Mouse (Mus musculus) spleen, postnatal 36 days (tissue): ENCODE measurements around the gene Spata31d1b.
"Not testable (repeated sequence)": the region's sequence is repeated elsewhere in the genome, so short reads cannot be mapped to it uniquely, and the experiment has no call there.

ENCODE experiments used
- DNase-seq, 2 experiments: peaks; one replicate each; pipeline ENCODE4 v3.0.0; 2022; ENCODE audit warnings: low spot score in 2 of 2, mixed read lengths in 1 of 2

The Spata31d1b gene

GRCm38 (mm10) chr13:59711984-59712383, at the start of gene Spata31d1b:
TSS of gene Spata31d1b (plus strand) at chr13:59712284.
- not testable (repeated sequence) for DNase-seq

- no peak for DNase-seq
These were observed 48.0 kb upstream of the Spata31d1b start for GRCm38 (mm10) chr13:59663939-59664712.

DNA sequence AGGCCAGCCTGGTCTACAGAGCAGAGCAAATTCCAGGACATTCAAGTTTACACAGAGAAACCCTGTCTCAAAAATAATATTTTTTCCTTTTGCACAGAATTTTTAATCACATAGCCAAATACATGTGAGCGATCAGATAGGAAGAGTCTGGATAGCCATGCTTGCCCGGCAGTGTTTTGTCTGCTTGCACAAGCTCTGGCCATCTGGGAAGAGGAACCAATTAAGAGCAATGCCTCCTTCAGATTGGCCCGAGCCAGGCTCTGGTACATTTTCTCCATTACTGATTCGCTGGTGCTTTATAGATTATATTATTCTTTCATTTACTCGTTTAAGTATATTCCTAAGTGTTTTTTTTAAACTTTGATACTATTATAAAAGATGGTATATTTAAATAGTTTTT, 44.3 kb upstream of the Spata31d1b start:
- no peak for DNase-seq

DNA sequence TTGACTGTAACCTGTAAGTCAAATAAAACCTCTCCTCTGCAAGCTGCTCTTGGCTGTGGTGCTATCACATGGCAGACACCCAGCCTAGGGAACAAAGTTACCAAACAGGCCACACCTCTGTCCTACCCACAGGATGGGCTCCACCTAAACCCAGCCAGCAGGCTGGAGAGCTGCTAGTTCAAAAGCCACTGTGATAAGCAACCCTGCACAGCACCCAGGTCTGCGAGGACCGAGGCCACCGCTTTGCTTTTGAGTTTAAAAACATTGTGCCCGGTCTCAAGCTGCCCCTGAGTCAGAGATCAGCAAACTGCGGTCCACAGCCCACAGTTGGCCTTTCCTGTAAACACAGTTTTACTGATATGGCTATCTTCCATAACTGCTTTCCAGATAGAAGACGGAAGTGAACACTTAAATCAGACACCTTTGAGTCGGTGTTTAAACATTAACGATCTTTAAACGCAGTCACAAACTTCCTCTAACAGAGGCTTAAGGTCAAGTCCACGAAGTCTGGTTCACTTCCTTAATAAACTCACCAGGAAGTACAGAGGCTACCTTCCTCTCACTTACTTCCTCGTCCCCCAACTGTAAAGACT, 43.5 kb upstream of the Spata31d1b start:
- peak; percentile 80 to 81 for DNase-seq

GRCm38 (mm10) chr13:59669946-59670345, 42.1 kb upstream of the Spata31d1b start:
- DNase-seq = no peak

- DNase-seq = no peak
These were observed 40.6 kb upstream of the Spata31d1b start for GRCm38 (mm10) chr13:59671521-59671920.

GRCm38 (mm10) chr13:59672248-59672647, 39.8 kb upstream of the Spata31d1b start:
- DNase-seq = peak; percentile 24 to 40

DNA sequence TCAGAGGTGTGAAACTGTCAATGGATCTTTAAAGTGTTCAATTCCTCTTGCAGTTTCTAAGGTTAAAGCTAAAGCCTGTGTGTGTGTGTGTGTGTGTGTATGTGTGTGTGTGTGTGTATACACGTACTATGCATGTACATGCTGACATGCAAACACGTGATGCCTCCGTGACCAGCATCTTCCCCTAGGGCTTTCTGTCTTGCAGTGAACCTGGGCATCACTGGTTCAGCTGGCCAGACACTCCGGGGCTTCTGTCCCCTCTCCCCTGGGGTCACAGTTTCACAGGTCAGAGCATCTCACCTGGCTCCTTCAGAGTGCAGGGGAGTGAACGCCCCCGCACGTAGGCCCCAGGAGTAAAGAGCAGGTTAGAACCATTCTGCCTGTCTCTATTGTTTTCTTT, 38.5 kb upstream of the Spata31d1b start:
- DNase-seq = no peak

DNA sequence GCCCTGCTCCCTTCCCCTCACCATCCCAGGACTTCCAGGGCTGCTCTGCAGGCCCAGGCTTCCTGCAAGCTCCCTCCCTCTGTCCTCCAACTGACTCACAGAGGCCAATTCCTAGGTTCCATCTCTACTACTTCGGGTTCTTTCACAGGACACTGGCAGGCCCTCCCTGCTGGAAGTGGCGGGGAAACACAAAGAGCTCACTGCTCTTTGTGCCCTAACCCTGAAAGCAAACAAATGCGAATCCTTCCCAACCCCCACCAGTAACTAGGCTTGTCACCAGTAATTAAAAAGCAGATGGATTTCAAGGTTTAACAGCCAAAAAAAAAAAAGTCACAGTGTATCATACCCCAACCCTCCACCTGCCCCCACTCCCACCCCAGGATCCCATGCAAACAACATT, 37.9 kb upstream of the Spata31d1b start:
- no peak for DNase-seq

GRCm38 (mm10) chr13:59674761-59675150, 37.3 kb upstream of the Spata31d1b start:
- no peak for DNase-seq

GRCm38 (mm10) chr13:59675151-59676011, 36.7 kb upstream of the Spata31d1b start, which contains the start of gene Golm1:
TSS of gene Golm1 (minus strand) at chr13:59675811.
- DNase-seq = peak; percentile 66 to 70

GRCm38 (mm10) chr13:59676316-59677229, 35.5 kb upstream of the Spata31d1b start:
- DNase-seq = no peak

GRCm38 (mm10) chr13:59679306-59679705, 32.8 kb upstream of the Spata31d1b start:
- DNase-seq = no peak

- no peak for DNase-seq
These were observed 32.2 kb upstream of the Spata31d1b start for GRCm38 (mm10) chr13:59679908-59680307.

DNA sequence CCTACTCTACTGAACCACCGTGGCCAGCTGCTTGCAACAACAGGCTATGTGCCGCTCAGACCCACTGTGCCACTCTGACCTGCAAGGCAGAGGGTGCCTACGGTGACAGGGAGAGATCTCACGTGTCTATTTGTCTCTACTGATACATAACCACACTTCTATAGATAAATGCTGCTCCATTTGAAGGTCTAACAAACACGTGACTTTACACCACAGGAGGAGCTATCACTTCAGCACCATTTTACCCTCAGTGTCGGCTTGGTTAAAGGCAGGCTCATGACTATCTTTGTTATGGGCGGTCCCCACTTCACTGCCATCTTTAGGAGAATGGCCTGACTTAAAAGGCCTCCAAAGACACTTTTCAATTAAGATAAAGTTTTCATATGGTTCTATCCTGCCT, 29.5 kb upstream of the Spata31d1b start:
- no peak for DNase-seq

DNA sequence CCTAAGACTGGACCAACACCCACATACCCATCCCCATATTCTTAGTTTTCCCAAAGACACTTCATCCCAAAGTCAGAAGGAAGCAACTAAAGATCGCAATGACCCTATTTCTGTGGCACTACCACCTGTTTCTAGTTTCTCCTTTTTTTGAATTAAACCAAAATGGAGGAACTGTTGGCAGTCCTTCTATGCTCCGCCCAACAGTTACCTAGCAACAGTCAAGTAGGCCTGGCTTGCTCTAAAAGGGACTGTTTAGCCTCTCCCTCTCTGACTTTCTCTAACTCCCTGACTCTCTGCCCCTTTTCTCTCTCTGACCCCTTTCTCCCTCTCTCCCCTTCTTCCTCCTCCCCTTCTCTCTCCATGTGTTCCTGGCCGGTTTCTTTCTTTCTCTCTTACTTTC, 26.8 kb upstream of the Spata31d1b start:
- DNase-seq = no peak

GRCm38 (mm10) chr13:59688338-59688770, 23.7 kb upstream of the Spata31d1b start:
- DNase-seq = no peak

DNA sequence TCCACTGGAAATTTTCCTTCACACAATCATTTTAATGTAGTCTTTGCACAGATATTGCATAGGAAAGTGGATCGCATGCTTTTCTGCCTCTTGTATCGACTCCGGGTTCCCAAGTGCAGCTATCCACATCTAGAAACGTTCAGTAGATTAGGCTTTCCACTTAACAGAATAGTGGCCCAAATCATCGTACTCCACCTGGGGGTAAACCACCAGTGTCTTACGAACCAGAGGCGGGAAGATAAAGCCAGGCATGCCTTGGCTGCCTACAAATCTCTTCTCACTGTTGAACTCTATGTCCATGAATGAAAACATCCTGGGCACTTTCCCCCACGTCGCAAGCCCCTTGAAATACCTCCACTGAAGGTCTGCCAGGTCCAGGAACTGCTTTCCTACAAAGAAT, 22.8 kb upstream of the Spata31d1b start:
- no peak for DNase-seq

DNA sequence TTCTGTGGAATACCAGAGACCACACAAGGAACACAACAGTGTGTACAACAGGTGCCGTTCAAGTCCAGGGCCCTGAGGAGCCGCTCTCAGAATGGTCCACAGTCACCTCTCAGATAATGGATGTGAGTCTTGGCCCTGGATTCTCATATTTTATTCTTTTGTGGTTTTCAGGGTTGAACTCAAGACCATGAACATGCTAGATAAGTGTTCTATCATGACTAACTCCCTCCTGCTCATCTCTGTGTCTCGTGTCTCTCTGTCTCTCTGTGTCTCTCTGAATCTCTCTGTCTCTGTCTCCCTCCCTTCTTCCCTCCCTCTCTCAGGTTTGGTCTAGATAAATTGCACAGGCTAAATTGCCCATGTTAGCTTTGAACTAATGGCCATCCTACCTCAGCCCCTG, 22.2 kb upstream of the Spata31d1b start:
- no peak for DNase-seq

- DNase-seq = no peak
These were observed 21.5 kb upstream of the Spata31d1b start for GRCm38 (mm10) chr13:59690576-59690975.

- DNase-seq = no peak
These were observed 20.6 kb upstream of the Spata31d1b start for GRCm38 (mm10) chr13:59691478-59691877.
